Mouse (Mus musculus) G1E (cell line): Measurements from ENCODE around the gene Dkc1. TPM values are rescaled to one million over a fixed set of nuclear protein-coding genes. Genes with fewer than 3 reads are reported as not detected.

Experiments used
- ATAC-seq: 2 replicates; pipeline ENCODE4 v1.8.0; 2016; ENCODE audit warnings: mild to moderate bottlenecking; ENCODE audit not compliant: insufficient number of reproducible peaks, poor library complexity, low FRiP score, severe bottlenecking; ENCODE audit errors: extremely low read depth
- DNase-seq: peaks from one replicate; pipeline ENCODE4 v3.0.0; 2012; ENCODE audit warnings: low spot score
- H3K27me3 ChIP-seq: 2 replicates; pipeline ENCODE4 v1.6.1; 2012; ENCODE audit warnings: mild to moderate bottlenecking, low read length, inconsistent platforms; ENCODE audit not compliant: insufficient read depth
- H3K36me3 ChIP-seq: replicated peaks from 2 replicates; pipeline ENCODE3; 2012; ENCODE audit warnings: mild to moderate bottlenecking, inconsistent platforms
- H3K4me1 ChIP-seq: 2 replicates; pipeline ENCODE4 v1.6.1; 2012; ENCODE audit warnings: low read depth, low read length, inconsistent platforms, mixed read lengths; ENCODE audit not compliant: insufficient read depth
- H3K4me3 ChIP-seq: 2 replicates; pipeline ENCODE4 v1.5.1; 2012; ENCODE audit warnings: low read depth, mild to moderate bottlenecking, inconsistent platforms, low read length, moderate library complexity, mixed read lengths
- H3K9me3 ChIP-seq: replicated peaks from 2 replicates; pipeline ENCODE4 v1.6.1; 2012; ENCODE audit warnings: inconsistent platforms
- CTCF ChIP-seq: IDR thresholded peaks from 2 replicates; pipeline ENCODE4 v1.5.1; 2012; ENCODE audit warnings: low read depth, low read length, inconsistent platforms, mixed read lengths
- GATA1 ChIP-seq: IDR thresholded peaks from 2 replicates; pipeline ENCODE4 v1.6.1; 2012; ENCODE audit warnings: borderline replicate concordance, low read length, inconsistent platforms, mixed read lengths
- GATA2 ChIP-seq: IDR thresholded peaks from 2 replicates; pipeline ENCODE4 v1.6.1; 2012; ENCODE audit warnings: low read depth, low read length, inconsistent platforms, borderline replicate concordance
- POLR2AphosphoS5 ChIP-seq: IDR thresholded peaks from 2 replicates; pipeline ENCODE4 v1.6.1; 2012; ENCODE audit warnings: low read depth, low read length, inconsistent platforms; ENCODE audit not compliant: insufficient replicate concordance
- TAL1 ChIP-seq: conservative IDR thresholded peaks from 2 replicates; pipeline ENCODE4 v1.6.1; 2012; ENCODE audit warnings: low read depth, low read length, inconsistent platforms, mixed read lengths
- polyA plus RNA-seq: library from polyadenylated mRNA; stranded (reverse); fragments of >175 nt; gene quantifications from 2 replicates; pipeline ENCODE4 v1.2.3, GENCODE M21; 2012
- total RNA-seq, 2 experiments: library from RNA; stranded (forward) in 1 of 2; stranded (reverse) in 1 of 2; fragments of 200-1000 nt in 1 of 2; fragments of >200 nt in 1 of 2; fragmentation: Nextera tagmentation in 1 of 2; gene quantifications; 2 replicates each; pipeline ENCODE4 v1.2.3; 2014 to 2017

Dkc1 gene
- total RNA-seq (2014; fragmentation: Nextera tagmentation) (249 and 285 TPM in 2 replicates), total RNA-seq (2017) (270 and 288 TPM in 2 replicates), polyA plus RNA-seq (11.8 and 17.2 TPM in 2 replicates)

DNA sequence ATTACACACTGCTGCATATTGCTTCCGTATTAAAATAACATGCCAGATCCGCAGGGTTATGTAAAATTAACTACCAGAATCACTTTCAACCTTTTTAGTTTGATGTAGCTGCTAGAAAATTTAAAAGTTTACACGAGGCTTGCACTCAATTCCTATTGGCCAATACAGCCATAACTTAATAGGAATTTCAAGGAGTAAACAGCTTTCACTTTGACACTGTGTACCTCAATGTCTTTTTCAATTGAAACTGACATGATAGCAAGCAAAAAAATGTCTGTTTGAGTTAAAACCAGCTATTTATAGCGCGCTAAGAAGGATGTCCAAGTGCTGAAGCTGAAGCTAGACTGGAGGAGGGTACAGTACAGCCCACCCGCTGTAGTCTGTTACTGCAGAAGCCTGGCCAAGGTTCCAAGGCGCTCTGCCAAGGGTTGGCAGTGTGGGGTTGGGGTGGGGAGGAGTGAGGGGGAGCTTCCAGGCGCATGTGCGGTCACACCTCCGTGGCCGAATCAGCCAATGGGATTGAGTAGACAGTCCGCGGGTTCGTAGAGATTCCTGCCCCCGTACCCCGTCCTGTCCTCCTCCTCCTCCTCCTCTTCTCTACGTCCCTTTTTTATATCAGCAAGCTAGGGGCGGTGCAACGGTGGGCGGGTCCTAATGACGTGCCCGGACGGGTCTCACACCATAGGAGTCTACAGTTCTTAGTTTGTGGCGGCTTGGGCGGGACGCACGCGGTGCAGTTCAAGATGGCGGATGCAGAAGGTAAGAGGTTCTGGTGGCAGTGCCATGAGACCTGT, at the start of gene Dkc1:
TSS of gene Dkc1 (plus strand) at position 486 of the 794 bp plus-strand sequence.
- H3K9me3 ChIP-seq, result no peaks in the 10 kb centered on the region
- TF ChIP-seq CTCF (no peak), TAL1 (no peak), GATA1 (no peak), POLR2AphosphoS5 (no peak), GATA2 (no peak)
- peak; percentile 47 for DNase-seq
- peaks cover 13% of the 10 kb centered on the region for H3K36me3 ChIP-seq
- H3K27me3 ChIP-seq, result no peaks in the 10 kb centered on the region
- peak within 1 kb of the TSS; percentile 77 for H3K4me3 ChIP-seq
- ATAC-seq, result peak; percentile 97
- H3K4me1 ChIP-seq, result peaks cover 7% of the 10 kb centered on the region; the same call in 1 of the 2 replicates

DNA sequence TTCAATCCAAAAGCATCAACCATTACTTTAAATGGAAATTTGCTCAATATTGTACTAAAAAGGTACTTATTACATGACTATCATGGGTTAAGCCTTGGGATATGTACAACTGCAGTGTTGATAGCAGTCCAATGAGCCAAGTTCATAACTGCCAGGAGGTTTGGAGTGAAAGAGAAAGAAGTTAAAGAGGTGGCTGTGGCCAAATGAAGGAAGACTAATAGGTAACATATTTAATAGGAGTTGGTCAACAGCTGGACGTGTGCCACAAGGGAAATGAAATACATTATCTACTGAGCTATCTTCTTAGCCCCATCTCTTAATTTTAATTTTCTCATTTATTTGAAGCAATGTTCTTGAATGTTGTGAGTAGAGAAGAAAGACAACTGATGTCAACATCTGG, 49.7 kb upstream of the Dkc1 start:
- TF ChIP-seq GATA1, result no peak
- TF ChIP-seq POLR2AphosphoS5, result no peak
- no peak for TF ChIP-seq TAL1
- no peak for TF ChIP-seq GATA2
- TF ChIP-seq CTCF, result no peak
- Histone ChIP-seq H3K27me3 (no peaks in the 10 kb centered on the region), H3K36me3 (no peaks in the 10 kb centered on the region), H3K4me3 (no peak overlapping the region), H3K9me3 (no peaks in the 10 kb centered on the region), H3K4me1 (no peaks in the 10 kb centered on the region)
- no peak for ATAC-seq
- no peak for DNase-seq

DNA sequence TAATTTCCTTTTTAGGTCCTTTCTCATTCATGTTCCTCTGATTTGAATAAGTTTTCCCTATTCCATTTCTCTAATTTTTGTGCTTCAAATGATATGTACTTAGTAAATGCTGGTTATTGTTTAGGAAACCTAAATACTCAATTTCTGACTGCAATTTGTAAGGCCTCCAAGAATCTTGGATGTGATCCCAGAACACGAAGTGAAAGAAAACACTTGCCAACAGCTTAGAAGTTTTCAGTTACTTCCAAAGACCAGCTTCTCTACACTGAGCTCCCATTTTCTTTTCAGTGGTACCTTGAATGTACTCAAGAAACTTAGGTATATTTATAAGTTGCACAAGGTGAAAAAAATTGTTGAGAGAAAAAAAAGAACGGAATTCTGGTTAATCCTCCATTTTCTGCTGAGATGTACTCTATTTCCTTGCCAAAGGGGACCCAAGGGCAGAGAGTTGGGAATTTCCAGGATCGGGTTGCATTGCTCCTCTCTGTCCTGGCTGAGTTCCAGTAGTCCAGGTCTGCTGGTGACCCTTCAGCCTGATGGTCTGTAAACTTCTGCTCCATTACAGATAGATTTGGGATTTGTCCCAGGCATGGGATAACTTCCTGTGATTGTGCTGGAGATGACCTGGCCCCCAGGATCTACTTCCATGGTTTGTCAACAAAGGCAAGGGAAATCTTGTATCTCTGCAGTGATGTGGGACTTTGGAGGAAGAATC, 48.6 kb upstream of the Dkc1 start:
- ATAC-seq (no peak), DNase-seq (no peak)
- TF ChIP-seq TAL1, result no peak
- no peak for TF ChIP-seq GATA2
- no peak for TF ChIP-seq GATA1
- no peak for TF ChIP-seq CTCF
- no peak for TF ChIP-seq POLR2AphosphoS5
- no peaks in the 10 kb centered on the region for H3K36me3 ChIP-seq
- H3K4me1 ChIP-seq, result no peaks in the 10 kb centered on the region
- no peaks in the 10 kb centered on the region for H3K9me3 ChIP-seq
- no peak overlapping the region for H3K4me3 ChIP-seq
- H3K27me3 ChIP-seq, result no peaks in the 10 kb centered on the region

DNA sequence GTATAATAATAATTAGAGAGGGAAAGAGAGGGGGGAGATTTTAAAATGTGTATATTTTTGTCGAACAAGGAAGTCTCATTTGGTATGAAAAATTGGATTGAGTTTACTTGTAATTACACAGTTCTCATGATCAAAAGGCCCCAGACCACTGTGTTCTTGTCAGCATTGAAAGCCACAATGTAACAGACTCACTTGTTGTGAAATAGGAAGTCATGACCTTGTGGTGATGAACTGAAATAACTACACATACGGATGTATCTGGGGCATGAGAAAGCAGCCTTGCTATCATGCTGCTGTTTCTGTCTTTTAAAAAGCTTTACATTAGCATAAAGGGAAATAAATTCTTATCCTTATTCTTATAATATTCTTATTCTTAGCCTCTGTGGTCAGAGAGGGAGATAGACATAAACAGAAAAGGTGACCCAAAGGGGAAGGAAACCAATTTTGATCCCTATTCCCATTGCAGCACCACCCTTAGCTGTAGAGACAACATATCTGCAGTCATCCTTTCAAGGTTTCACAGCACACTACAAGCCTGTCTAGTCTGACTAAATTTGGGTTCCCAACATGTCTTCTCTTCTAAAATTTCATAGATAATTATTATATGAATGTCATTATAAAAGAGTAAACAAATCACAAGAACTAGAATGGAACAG, 39.4 kb upstream of the Dkc1 start:
- H3K27me3 ChIP-seq, result no peaks in the 10 kb centered on the region
- no peaks in the 10 kb centered on the region for H3K36me3 ChIP-seq
- TF ChIP-seq GATA1, result no peak
- no peak for TF ChIP-seq GATA2
- no peak for TF ChIP-seq POLR2AphosphoS5
- no peak for TF ChIP-seq CTCF
- no peak for TF ChIP-seq TAL1
- DNase-seq (no peak), ATAC-seq (no peak)
- H3K9me3 ChIP-seq, result no peaks in the 10 kb centered on the region
- no peak overlapping the region for H3K4me3 ChIP-seq
- no peaks in the 10 kb centered on the region for H3K4me1 ChIP-seq

DNA sequence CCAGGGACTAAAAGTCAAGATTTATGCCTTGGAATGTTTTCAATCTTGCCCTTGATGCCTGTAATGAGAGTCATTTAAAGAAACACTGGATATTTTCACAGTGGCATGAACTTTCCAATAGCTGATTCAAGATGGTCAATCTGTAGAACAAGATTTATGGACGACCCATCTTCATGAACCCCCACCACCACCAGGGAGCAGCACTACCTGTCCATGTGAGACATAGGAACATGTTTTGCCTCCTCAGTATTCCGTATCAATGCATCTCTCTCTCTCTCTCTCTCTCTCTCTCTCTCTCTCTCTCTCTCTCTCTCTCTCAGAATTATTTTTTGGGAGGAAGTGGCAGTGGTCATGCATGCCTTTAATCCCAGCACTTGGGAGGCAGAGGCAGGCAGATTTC, 13.3 kb upstream of the Dkc1 start:
- ATAC-seq, result no peak
- DNase-seq, result no peak

More for the DNA sequence above, 13.3 kb upstream of the Dkc1 start:
- Histone ChIP-seq H3K4me3 (no peak overlapping the region), H3K9me3 (no peaks in the 10 kb centered on the region), H3K27me3 (no peaks in the 10 kb centered on the region), H3K4me1 (peaks cover 9% of the 10 kb centered on the region), H3K36me3 (no peaks in the 10 kb centered on the region)
- TF ChIP-seq CTCF, result no peak
- no peak for TF ChIP-seq POLR2AphosphoS5
- TF ChIP-seq GATA2, result no peak
- no peak for TF ChIP-seq TAL1
- no peak for TF ChIP-seq GATA1
